Mouse (Mus musculus): ENCODE measurements around the gene Psenen.

DNA sequence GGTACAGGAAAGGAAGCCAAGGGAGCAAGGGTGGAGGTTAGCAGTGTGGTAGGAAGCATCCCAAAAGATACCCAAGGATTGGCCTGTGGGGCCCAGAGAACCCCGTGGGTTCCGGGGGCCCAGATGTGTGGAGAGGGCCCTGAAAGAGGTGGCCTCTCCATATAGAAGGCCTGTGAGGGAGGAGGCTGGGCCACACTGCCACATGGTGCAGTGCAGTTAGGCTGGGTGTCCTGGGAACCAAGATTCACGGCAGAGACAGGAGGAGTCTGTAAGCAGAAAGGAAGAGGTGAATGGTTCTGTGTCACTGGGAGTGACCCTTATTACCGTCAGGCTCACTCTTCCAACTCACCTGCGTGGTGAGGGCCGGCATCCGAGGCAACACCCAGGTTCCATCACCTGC is 22.9 kb downstream of the Psenen start:
- TF ChIP-seq CTCF (conservative IDR thresholded peaks at IDR 0.05; ENCODE audit: insufficient read depth, insufficient read length, low read depth, low read length), result no peak
- TF ChIP-seq POLR2A (IDR thresholded peaks at IDR 0.05; ENCODE audit: low read depth, low read length), result no peak

Data from kidney, adult 2 months (tissue).